Mouse (Mus musculus) heart, embryonic 14.5 days (tissue): ENCODE measurements at regions not wholly inside any gene's neighbourhood (a gene's known extent, or its start where the extent isn't known, plus 50 kb on each side); places are given as distances from the start of the nearest gene placed in this dataset.
"Not testable (repeated sequence)": the region's sequence is repeated elsewhere in the genome, so short reads cannot be mapped to it uniquely, and the experiment has no call there.

ENCODE experiments used
- ATAC-seq: fragments of 200-750 bp; cut with Nextera tagmentation; 2 replicates; pipeline ENCODE4 v1.8.0; 2017; ENCODE audit warnings: low read depth, moderate TSS enrichment; ENCODE audit not compliant: insufficient number of reproducible peaks, insufficient read depth, low FRiP score
- H3K27ac ChIP-seq, 2 experiments: fragments of 200-500 bp in 1 of 2; fragments of 300-500 bp in 1 of 2; sonication (generic) in 1 of 2; replicated peaks in 1 of 2; 2 replicates each; pipeline ENCODE4 v1.5.1; 2012 to 2014; ENCODE audit warnings: low read depth in 2 of 2, low read length in 2 of 2, control low read depth in 1 of 2, mild to moderate bottlenecking in 1 of 2, mixed read lengths in 1 of 2; ENCODE audit not compliant: control insufficient read depth in 1 of 2, insufficient read depth in 1 of 2
- H3K27me3 ChIP-seq: fragments of 300-500 bp; sonication (generic); 2 replicates; pipeline ENCODE4 v1.6.1; 2014; ENCODE audit warnings: mild to moderate bottlenecking, low read length, control low read depth; ENCODE audit not compliant: control insufficient read depth, insufficient read depth
- H3K36me3 ChIP-seq: fragments of 300-500 bp; sonication (generic); 2 replicates; pipeline ENCODE4 v1.6.1; 2014; ENCODE audit warnings: mild to moderate bottlenecking, control low read depth, low read length, mixed read lengths; ENCODE audit not compliant: control insufficient read depth, insufficient read depth
- H3K4me1 ChIP-seq, 2 experiments: fragments of 200-500 bp in 1 of 2; fragments of 300-500 bp in 1 of 2; sonication (generic) in 1 of 2; 2 replicates each; pipeline ENCODE4 v1.6.1; 2012 to 2014; ENCODE audit warnings: low read length in 2 of 2, control low read depth in 1 of 2, mixed read lengths in 1 of 2; ENCODE audit not compliant: control insufficient read depth in 2 of 2, insufficient read depth in 2 of 2
- H3K4me2 ChIP-seq: fragments of 300-500 bp; sonication (generic); 2 replicates; pipeline ENCODE4 v1.6.1; 2014; ENCODE audit warnings: mild to moderate bottlenecking, low read length
- H3K4me3 ChIP-seq, 2 experiments: fragments of 200-500 bp in 1 of 2; fragments of 300-500 bp in 1 of 2; sonication (generic) in 1 of 2; 2 replicates each; pipeline ENCODE4 v1.5.1; 2012 to 2014; ENCODE audit warnings: low read length in 2 of 2, mild to moderate bottlenecking in 2 of 2, control low read depth in 1 of 2, low read depth in 1 of 2, moderate library complexity in 1 of 2; ENCODE audit not compliant: control insufficient read depth in 1 of 2, insufficient read depth in 1 of 2
- H3K9ac ChIP-seq: fragments of 300-500 bp; sonication (generic); 2 replicates; pipeline ENCODE4 v1.6.1; 2014; ENCODE audit warnings: mild to moderate bottlenecking, low read length
- H3K9me3 ChIP-seq: fragments of 300-500 bp; sonication (generic); 2 replicates; pipeline ENCODE4 v1.6.1; 2016; ENCODE audit warnings: low read length, control low read depth; ENCODE audit not compliant: control insufficient read depth
- WGBS: fragments of 180-500 bp; shearing (Covaris S2); extraction: QIAGEN DNeasy Blood & Tissue Kit; methylation state at CpG from one replicate; pipeline ENCODE4 v1.1.7; 2014; 5-methylcytosine and 5-hydroxymethylcytosine counted together

- not testable (repeated sequence) for H3K36me3 ChIP-seq, H3K27ac ChIP-seq, H3K4me3 ChIP-seq, H3K4me1 ChIP-seq, H3K9ac ChIP-seq, ATAC-seq, H3K4me2 ChIP-seq, H3K27me3 ChIP-seq
- 69% methylated on average over 6 of the region's 6 CpGs for whole genome bisulfite sequencing
- H3K9me3 ChIP-seq: peaks cover 21% of the 10 kb centered on the region
These were observed 116.4 kb downstream of the Zfp993 start for GRCm38 (mm10) chr4:146727119-146727518.

- H3K27ac ChIP-seq, H3K9ac ChIP-seq, H3K27me3 ChIP-seq, H3K4me2 ChIP-seq, H3K36me3 ChIP-seq, H3K4me3 ChIP-seq, ATAC-seq, H3K4me1 ChIP-seq: not testable (repeated sequence)
- WGBS: 82% methylated on average over 2 of the region's 2 CpGs
- peaks cover 40% of the 10 kb centered on the region for H3K9me3 ChIP-seq
These were observed 129.0 kb downstream of the Zfp993 start for GRCm38 (mm10) chr4:146739775-146740174.

- H3K4me1 ChIP-seq, H3K4me2 ChIP-seq, H3K27me3 ChIP-seq, H3K9ac ChIP-seq, H3K4me3 ChIP-seq, ATAC-seq, H3K36me3 ChIP-seq, H3K27ac ChIP-seq: not testable (repeated sequence)
- H3K9me3 ChIP-seq: peaks cover 36% of the 10 kb centered on the region
- WGBS: 74% methylated on average over 7 of the region's 7 CpGs
These were observed 129.9 kb downstream of the Zfp993 start for GRCm38 (mm10) chr4:146740649-146741048.

- not testable (repeated sequence) for H3K27ac ChIP-seq, H3K4me2 ChIP-seq
- ATAC-seq: peak; percentile 50; the same call in 1 of the 2 replicates
These were observed 133.0 kb downstream of the Zfp993 start for GRCm38 (mm10) chr4:146743762-146744161.

More at GRCm38 (mm10) chr4:146743762-146744161, 133.0 kb downstream of the Zfp993 start:
- H3K9me3 ChIP-seq: peaks cover 32% of the 10 kb centered on the region
- H3K27me3 ChIP-seq, H3K4me1 ChIP-seq, H3K36me3 ChIP-seq, H3K4me3 ChIP-seq, H3K9ac ChIP-seq: not testable (repeated sequence)
